Mouse (Mus musculus) adrenal gland, adult 2 months (tissue): ENCODE measurements around the gene Ahdc1. TPM values are rescaled to one million over a fixed set of nuclear protein-coding genes. Genes with fewer than 3 reads are reported as not detected.
A peak's percentile ranks its signal among the peaks of the same experiment; 100 is the strongest.
"Not testable (repeated sequence)": the region's sequence is repeated elsewhere in the genome, so short reads cannot be mapped to it uniquely, and the experiment has no call there.

ENCODE experiments used
- DNase-seq: peaks from one replicate; pipeline ENCODE4 v3.0.0; 2021
- polyA plus RNA-seq: library from polyadenylated mRNA; depleted of rRNA; stranded (reverse); fragments of >200 nt; gene quantifications from 2 replicates; pipeline ENCODE4 v1.2.3, GENCODE M21; 2012
- total RNA-seq, 2 experiments: library from RNA; stranded (reverse); gene quantifications; 2 replicates each; pipeline ENCODE4 v1.2.3; 2021

Ahdc1 gene
- total and polyA plus RNA-seq, 3 experiments: 64.3 to 88.7 (median 88.3) TPM

GRCm38 (mm10) chr4:132993553-132993952, 17.5 kb upstream of the Ahdc1 start:
- no peak for DNase-seq

GRCm38 (mm10) chr4:132997469-132998237, 13.4 kb upstream of the Ahdc1 start:
- DNase-seq: no peak

DNA sequence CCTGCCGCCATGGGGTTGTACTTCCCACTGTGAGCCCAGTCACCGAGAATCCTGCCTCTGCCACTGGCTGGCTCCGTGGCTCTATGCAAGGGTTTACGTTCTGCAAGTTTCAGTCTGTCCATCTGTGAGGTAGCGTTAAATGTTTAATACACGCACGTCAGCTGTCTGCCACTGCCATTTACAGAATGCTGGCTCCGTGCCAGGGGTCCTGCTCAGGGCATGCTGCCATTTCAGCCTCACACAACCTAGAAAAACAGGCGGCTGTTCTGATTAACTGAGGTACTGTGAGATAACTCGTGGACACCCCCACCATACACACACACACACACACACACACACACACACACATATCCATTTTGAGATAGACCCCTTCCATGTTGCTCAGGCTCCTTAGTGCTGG, 8.2 kb upstream of the Ahdc1 start:
- no peak for DNase-seq

DNA sequence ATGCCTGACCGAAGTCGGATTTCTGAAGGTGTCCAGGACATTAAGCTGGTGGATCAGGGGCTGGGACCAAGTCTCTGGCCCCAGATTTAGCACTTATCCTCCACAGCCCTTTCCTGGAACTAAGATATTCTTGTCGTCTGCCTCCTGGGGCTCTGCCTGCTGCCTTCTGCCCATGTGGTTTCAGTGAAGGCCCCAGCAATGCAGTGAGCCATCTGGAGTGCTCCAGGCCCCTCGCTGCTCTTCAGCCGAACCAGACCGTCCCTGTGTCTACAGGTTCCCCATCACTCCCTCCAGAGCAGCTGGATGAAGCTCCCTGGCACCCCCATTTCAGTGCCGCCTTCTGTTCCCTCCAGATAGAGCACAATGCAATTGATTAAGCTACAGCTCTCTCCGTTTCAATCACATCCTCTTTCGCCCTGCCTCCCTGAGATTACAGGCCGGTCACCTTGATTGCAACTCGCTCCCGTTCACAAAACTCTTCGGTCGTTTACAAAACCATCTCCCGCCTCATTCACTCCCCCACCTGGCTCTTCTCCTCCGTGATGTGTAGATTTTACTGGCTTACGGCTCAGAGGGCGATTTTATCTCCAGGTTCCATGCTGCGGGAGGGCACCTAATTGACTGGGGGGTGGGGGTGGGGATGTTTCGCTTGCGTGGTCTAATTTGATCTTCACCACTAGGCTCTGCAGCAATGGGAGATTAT, 7.6 kb upstream of the Ahdc1 start:
- DNase-seq: no peak

DNA sequence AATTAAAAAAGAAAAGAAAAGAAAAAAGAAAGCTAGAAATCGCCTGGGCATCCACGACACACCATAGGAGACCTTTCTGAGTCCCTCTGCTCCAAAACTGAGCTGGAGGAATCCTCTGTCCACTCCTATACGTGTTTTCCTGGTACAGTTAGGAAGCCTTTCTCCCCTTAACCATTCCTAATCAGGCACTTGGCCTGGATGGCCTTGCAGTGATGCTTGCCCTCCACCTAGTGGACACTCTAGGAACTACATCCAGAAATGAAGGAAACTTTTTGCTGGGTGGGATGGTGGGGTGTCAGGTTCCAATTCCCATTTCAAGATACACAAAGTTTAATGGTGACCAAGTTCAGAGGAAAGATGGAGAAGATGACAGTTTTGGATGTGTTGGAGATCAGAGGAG, 5.8 kb upstream of the Ahdc1 start:
- peak; percentile 80 for DNase-seq

DNA sequence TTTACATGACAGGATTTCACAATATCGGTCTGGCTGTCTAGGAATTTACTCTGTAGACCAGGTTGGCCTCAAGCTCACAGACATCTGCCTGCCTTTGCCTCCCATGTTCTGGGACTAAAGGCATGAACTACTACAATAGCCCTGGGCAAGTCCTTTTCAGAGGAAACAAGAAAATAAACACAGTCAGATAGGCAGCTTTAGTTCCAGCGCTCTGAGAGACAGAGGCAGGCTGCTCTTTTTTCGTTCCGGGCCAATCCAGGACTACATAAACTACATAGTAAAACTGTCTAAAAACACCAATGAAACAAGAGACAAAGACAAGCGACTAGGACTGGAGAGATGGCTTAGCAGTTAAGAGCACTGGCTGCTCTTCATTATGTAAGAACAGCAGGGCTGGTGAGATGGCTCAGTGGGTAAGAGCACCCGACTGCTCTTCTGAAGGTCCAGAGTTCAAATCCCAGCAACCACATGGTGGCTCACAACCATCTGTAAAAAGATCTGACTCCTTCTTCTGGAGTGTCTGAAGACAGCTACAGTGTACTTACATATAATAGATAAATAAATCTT, 5.1 kb upstream of the Ahdc1 start:
- not testable (repeated sequence) for DNase-seq

GRCm38 (mm10) chr4:133007513-133008380, 3.3 kb upstream of the Ahdc1 start:
- DNase-seq: no peak

- DNase-seq: peak; percentile 63
Observed at GRCm38 (mm10) chr4:133009131-133009530, 1.9 kb upstream of the Ahdc1 start.

- DNase-seq: no peak
Observed at GRCm38 (mm10) chr4:133009676-133010075, 1.4 kb upstream of the Ahdc1 start.

DNA sequence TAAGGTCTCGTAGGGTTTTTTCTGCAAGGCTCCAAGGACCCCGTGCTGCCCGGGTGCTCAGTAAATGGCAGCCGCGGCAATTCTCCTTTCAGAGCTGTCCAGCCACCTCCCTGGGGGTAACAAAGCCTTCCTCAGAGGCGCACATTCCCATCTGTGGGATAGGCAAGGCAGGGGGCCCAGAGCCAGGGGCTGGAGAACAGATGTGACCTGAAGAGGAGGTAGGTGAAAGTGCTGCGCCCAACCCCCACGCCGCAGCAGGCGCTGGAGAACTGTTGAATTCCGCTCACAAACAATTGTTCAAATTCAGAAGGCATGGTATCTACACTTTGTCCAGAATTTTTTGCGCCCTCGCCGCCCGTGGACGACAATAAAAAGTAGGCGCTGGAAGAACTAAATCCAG, 449 bp upstream of the Ahdc1 start:
- DNase-seq: no peak

DNA sequence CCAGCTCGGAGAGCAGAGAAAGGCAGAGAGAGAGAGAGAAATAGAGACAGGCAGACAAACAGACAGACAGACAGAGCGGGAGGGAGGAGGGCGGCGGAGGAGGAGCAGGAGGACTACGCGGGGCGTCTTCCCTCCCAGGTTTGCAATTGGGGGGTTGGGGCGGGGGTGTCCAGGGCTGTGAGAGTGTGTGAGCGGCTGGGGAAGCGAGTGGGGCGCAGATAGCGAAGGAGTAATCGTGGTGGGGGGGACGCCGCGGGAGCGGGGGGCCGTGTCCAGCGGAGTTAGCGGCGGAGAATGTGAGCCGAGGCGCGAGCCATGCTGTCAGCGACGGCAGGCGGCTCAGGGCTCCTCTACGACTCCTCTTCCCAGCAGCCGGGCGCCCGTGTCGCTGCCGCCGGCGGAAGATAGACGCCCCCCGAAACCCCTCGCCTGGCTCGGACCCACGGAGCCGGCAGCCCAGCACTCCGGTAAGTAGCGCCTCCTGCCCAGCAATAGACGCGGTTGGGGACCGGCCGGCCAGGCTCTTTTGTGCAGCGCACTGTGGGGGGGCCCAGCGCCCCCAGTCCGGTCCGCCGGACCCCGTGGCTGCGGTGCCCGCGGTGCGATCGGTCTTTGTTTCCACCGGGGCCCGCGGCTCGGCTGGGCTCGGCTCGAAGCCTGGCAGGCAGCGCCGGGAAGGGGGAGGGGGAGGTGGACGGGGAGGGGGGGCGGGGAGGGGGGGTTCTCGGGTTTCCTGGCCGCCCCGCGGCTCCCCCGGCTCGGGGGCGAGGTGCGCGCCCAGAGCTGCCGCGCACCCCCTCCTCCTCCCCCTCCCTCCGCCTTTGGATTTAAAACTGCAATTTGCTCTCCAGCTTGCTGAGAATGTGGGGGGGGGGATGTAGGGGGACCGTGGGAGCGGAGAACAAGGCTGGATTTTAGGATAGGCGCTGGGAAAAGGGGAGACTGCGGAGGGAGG, 1.0 kb downstream of the Ahdc1 start:
- peak; percentile 73 for DNase-seq

DNA sequence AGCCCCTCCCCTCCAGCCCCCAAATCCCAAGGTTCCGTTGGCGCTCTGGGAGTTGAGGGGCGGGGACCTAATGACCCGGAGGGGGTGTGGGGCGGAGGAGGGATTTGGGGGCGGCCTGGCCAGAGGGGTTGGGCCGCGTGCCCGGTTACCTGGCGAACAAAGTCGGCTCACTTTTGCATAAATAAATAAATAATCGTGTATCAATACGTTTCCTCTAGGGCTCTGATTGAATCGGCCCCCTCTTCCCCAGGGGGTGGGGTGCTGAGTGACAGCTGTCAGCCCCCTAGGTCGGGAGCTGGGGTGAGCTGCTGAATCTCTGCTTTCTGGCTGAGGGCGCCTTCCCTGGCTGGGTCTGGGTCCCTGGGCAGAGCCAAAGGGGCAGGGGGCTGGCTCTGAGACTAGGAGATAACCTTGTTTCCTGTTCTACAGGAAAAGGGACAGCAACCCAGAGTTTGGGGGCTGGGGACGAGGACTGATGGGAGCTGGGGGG, 1.8 kb downstream of the Ahdc1 start:
- DNase-seq: peak; percentile 76

DNA sequence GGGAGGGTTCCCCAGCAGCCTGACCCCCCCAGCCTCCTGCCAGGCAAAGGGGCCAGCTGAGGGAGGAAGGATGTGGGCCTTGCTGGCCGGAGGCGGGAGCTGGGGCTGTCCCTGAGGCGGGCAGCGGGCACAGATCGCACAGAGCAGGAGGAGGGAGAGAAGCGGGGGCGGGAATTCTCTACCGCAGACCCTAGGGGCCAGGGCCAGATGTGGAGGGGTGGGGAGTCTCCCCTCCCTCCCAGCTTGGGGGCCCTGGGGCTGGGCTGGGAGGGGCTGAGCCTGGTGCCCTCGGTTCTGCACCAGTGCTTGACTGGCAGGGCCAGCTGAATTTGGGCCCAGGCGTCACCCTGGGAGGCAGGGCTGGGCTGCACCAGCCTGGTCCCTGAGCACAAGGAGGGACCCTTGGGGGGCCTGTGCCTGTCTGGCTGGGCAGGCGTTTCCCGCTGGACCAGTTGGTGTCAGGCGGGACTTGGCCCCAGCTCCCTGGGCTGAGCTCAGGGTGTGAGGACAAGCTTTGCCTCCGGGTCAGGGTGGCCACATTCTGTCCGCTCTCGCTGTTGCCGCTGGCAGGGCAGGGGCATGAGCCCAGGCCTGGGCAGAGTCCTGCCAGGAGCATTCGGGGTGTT, 2.3 kb downstream of the Ahdc1 start:
- DNase-seq: peak; percentile 84

DNA sequence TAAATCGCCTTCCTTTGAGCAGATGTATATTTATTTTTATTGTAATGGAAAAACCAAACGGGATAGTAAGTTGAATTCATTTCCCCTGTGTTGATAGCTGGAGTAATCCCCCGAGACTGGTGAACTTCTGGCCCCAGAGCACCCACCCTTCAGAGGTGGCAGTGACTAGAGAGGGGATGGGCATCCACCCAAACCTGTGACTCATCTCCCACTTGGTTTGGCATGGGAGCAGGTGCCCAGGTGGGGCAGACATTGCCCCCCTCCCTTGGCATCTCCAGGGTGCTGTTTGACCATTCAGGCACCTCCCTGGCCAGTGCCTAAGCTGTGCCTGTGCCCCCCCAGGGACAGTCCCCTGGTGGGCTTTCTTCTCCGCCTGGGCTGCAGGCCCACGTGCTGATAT, 3.0 kb downstream of the Ahdc1 start:
- peak; percentile 65 for DNase-seq

GRCm38 (mm10) chr4:133014896-133015709, 4.0 kb downstream of the Ahdc1 start:
- DNase-seq: no peak

- DNase-seq: peak; percentile 64
Observed at GRCm38 (mm10) chr4:133015710-133016651, 4.9 kb downstream of the Ahdc1 start.

- DNase-seq: no peak
Observed at GRCm38 (mm10) chr4:133016677-133017415, 5.8 kb downstream of the Ahdc1 start.
